Mouse (Mus musculus) hindbrain, embryonic 15.5 days (tissue): Measurements from ENCODE around the gene Fam135a. TPM values are rescaled to one million over a fixed set of nuclear protein-coding genes. Genes with fewer than 3 reads are reported as not detected.

Source experiments
- ATAC-seq: fragments of 200-750 bp; cut with Nextera tagmentation; 2 replicates; pipeline ENCODE4 v1.8.0; 2017; ENCODE audit warnings: low read depth, moderate number of reproducible peaks, moderate TSS enrichment; ENCODE audit not compliant: low FRiP score
- H3K27ac ChIP-seq: fragments of 300-500 bp; sonication (generic); replicated peaks from 2 replicates; pipeline ENCODE4 v1.5.1; 2015; ENCODE audit warnings: mild to moderate bottlenecking, inconsistent platforms
- H3K27me3 ChIP-seq: fragments of 300-500 bp; sonication (generic); 2 replicates; pipeline ENCODE4 v1.6.1; 2015; ENCODE audit warnings: control low read depth, inconsistent platforms
- H3K36me3 ChIP-seq: fragments of 300-500 bp; sonication (generic); 2 replicates; pipeline ENCODE4 v1.6.1; 2015; ENCODE audit warnings: control low read depth, inconsistent platforms
- H3K4me1 ChIP-seq: fragments of 300-500 bp; sonication (generic); replicated peaks from 2 replicates; pipeline ENCODE4 v1.6.1; 2015; ENCODE audit warnings: control low read depth, inconsistent platforms
- H3K4me2 ChIP-seq: fragments of 300-500 bp; sonication (generic); 2 replicates; pipeline ENCODE4 v1.6.1; 2015; ENCODE audit warnings: moderate library complexity, mild to moderate bottlenecking, inconsistent platforms
- H3K4me3 ChIP-seq: fragments of 300-500 bp; sonication (generic); 2 replicates; pipeline ENCODE4 v1.5.1; 2015; ENCODE audit warnings: mild to moderate bottlenecking, inconsistent platforms
- H3K9ac ChIP-seq: fragments of 300-500 bp; sonication (generic); 2 replicates; pipeline ENCODE4 v1.6.1; 2015; ENCODE audit warnings: inconsistent platforms
- H3K9me3 ChIP-seq: fragments of 300-500 bp; sonication (generic); 2 replicates; pipeline ENCODE4 v1.6.1; 2016; ENCODE audit warnings: control low read depth, inconsistent platforms
- WGBS: fragments of 180-500 bp; shearing (Covaris S2); methylation state at CpG from one replicate; pipeline ENCODE4 v1.1.7; 2015; 5-methylcytosine and 5-hydroxymethylcytosine counted together
- polyA plus RNA-seq: library from polyadenylated mRNA; unstranded; fragments of >200 nt; fragmentation: Nextera tagmentation; extraction: Ambion mirVana; gene quantifications from 2 replicates; pipeline ENCODE4 v1.2.1, GENCODE M21; 2015

Gene Fam135a
- polyA plus RNA-seq, 1 experiment from 2014 or later = 23.0 TPM

- no peaks in the 10 kb centered on the region for H3K27me3 ChIP-seq
- 87% methylated on average over 14 of the region's 14 CpGs for WGBS
Measured at GRCm38 (mm10) chr1:24055706-24056105, 44.4 kb downstream of the Fam135a start.

GRCm38 (mm10) chr1:24046730-24047510, 53.2 kb downstream of the Fam135a start:
- Histone ChIP-seq H3K27me3 (no peaks in the 10 kb centered on the region), H3K27ac (no peak overlapping the region), H3K4me2 (no peak overlapping the region), H3K9ac (no peak overlapping the region), H3K36me3 (peaks cover 10% of the 10 kb centered on the region; the same call in 1 of the 2 replicates), H3K4me1 (no peaks in the 10 kb centered on the region), H3K4me3 (no peak overlapping the region), H3K9me3 (no peaks in the 10 kb centered on the region)
- WGBS = 77% methylated on average over 6 of the region's 6 CpGs
- ATAC-seq = no peak

More at GRCm38 (mm10) chr1:24055706-24056105, 44.4 kb downstream of the Fam135a start:
- H3K4me1 ChIP-seq = no peaks in the 10 kb centered on the region
- no peaks in the 10 kb centered on the region for H3K9me3 ChIP-seq
- no peak overlapping the region for H3K4me3 ChIP-seq
- no peak overlapping the region for H3K4me2 ChIP-seq
- no peak overlapping the region for H3K27ac ChIP-seq
- H3K9ac ChIP-seq = no peak overlapping the region
- ATAC-seq = no peak
- peaks cover 18% of the 10 kb centered on the region for H3K36me3 ChIP-seq

- H3K36me3 ChIP-seq = peaks cover 4% of the 10 kb centered on the region; the same call in 1 of the 2 replicates
- H3K9me3 ChIP-seq = no peaks in the 10 kb centered on the region
- no peaks in the 10 kb centered on the region for H3K27me3 ChIP-seq
- ATAC-seq = no peak
- no peaks in the 10 kb centered on the region for H3K4me1 ChIP-seq
- H3K27ac ChIP-seq = no peak overlapping the region
- 69% methylated on average over 5 of the region's 5 CpGs for WGBS
- no peak overlapping the region for H3K4me2 ChIP-seq
- H3K9ac ChIP-seq = no peak overlapping the region
- no peak overlapping the region for H3K4me3 ChIP-seq
Measured at GRCm38 (mm10) chr1:24045627-24046026, 54.5 kb downstream of the Fam135a start.

- 29% methylated on average over 5 of the region's 5 CpGs for WGBS
- no peaks in the 10 kb centered on the region for H3K4me1 ChIP-seq
- no peak for ATAC-seq
- H3K36me3 ChIP-seq = peaks cover 7% of the 10 kb centered on the region
- H3K4me3 ChIP-seq = no peak overlapping the region
- no peaks in the 10 kb centered on the region for H3K9me3 ChIP-seq
- H3K9ac ChIP-seq = no peak overlapping the region
- H3K4me2 ChIP-seq = no peak overlapping the region
- no peak overlapping the region for H3K27ac ChIP-seq
- no peaks in the 10 kb centered on the region for H3K27me3 ChIP-seq
Measured at GRCm38 (mm10) chr1:24043007-24043406, 57.1 kb downstream of the Fam135a start.

GRCm38 (mm10) chr1:24033759-24034423, 66.2 kb downstream of the Fam135a start:
- WGBS = 86% methylated on average over 2 of the region's 2 CpGs
- Histone ChIP-seq H3K4me3 (no peak overlapping the region), H3K36me3 (peaks cover 25% of the 10 kb centered on the region), H3K4me1 (no peaks in the 10 kb centered on the region), H3K9ac (no peak overlapping the region), H3K4me2 (no peak overlapping the region), H3K27me3 (no peaks in the 10 kb centered on the region), H3K9me3 (no peaks in the 10 kb centered on the region), H3K27ac (no peak overlapping the region)
- ATAC-seq = peak; percentile 51; the same call in 1 of the 2 replicates

GRCm38 (mm10) chr1:24010821-24011220, 89.3 kb downstream of the Fam135a start:
- Histone ChIP-seq H3K9ac (no peak overlapping the region), H3K4me1 (no peaks in the 10 kb centered on the region), H3K36me3 (peaks cover 9% of the 10 kb centered on the region), H3K4me3 (no peak overlapping the region), H3K27me3 (no peaks in the 10 kb centered on the region), H3K9me3 (no peaks in the 10 kb centered on the region), H3K4me2 (no peak overlapping the region), H3K27ac (no peak overlapping the region)
- WGBS = 85% methylated on average over 6 of the region's 6 CpGs
- no peak for ATAC-seq

GRCm38 (mm10) chr1:24010016-24010415, 90.1 kb downstream of the Fam135a start:
- H3K36me3 ChIP-seq = peaks cover 9% of the 10 kb centered on the region
- no peak overlapping the region for H3K4me2 ChIP-seq
- no peak for ATAC-seq
- no peaks in the 10 kb centered on the region for H3K4me1 ChIP-seq
- no peak overlapping the region for H3K27ac ChIP-seq
- H3K27me3 ChIP-seq = no peaks in the 10 kb centered on the region
- WGBS = 90% methylated on average over 6 of the region's 6 CpGs
- no peak overlapping the region for H3K9ac ChIP-seq
- no peaks in the 10 kb centered on the region for H3K9me3 ChIP-seq
- no peak overlapping the region for H3K4me3 ChIP-seq

GRCm38 (mm10) chr1:24007621-24008020, 92.5 kb downstream of the Fam135a start:
- 0 out of 2 replicates have a peak, but pooled peaks cover 2% of the 10 kb centered on the region for H3K36me3 ChIP-seq
- no peak overlapping the region for H3K4me2 ChIP-seq
- H3K9ac ChIP-seq = no peak overlapping the region
- H3K27me3 ChIP-seq = no peaks in the 10 kb centered on the region
- no peak overlapping the region for H3K27ac ChIP-seq
- peaks cover 10% of the 10 kb centered on the region for H3K4me1 ChIP-seq
- 92% methylated on average over 8 of the region's 8 CpGs for WGBS
- no peaks in the 10 kb centered on the region for H3K9me3 ChIP-seq
- no peak overlapping the region for H3K4me3 ChIP-seq
- no peak for ATAC-seq

GRCm38 (mm10) chr1:24005070-24005804, 94.9 kb downstream of the Fam135a start, which contains the start of gene Sdhaf4:
TSS of gene Sdhaf4 (minus strand) at chr1:24005656.
- Histone ChIP-seq H3K9me3 (no peaks in the 10 kb centered on the region), H3K27ac (peak within 1 kb of the TSS; percentile 87), H3K36me3 (peaks cover 8% of the 10 kb centered on the region; the same call in 1 of the 2 replicates), H3K4me3 (peak within 1 kb of the TSS; percentile 48), H3K27me3 (no peaks in the 10 kb centered on the region), H3K4me2 (peak within 1 kb of the TSS; percentile 65), H3K9ac (peak within 1 kb of the TSS; percentile 56), H3K4me1 (peaks cover 10% of the 10 kb centered on the region)
- peak; percentile 97 for ATAC-seq
- 1% methylated on average over 47 of the region's 47 CpGs for WGBS

GRCm38 (mm10) chr1:23999318-23999717, 100.8 kb downstream of the Fam135a start:
- WGBS = 92% methylated on average over 5 of the region's 5 CpGs
- no peak overlapping the region for H3K9ac ChIP-seq
- H3K27me3 ChIP-seq = no peaks in the 10 kb centered on the region
- H3K4me1 ChIP-seq = peaks cover 4% of the 10 kb centered on the region
- no peak overlapping the region for H3K4me3 ChIP-seq
- no peaks in the 10 kb centered on the region for H3K9me3 ChIP-seq
- H3K27ac ChIP-seq = no peak overlapping the region
- ATAC-seq = no peak
- peaks cover 15% of the 10 kb centered on the region; the same call in 1 of the 2 replicates for H3K36me3 ChIP-seq
- H3K4me2 ChIP-seq = no peak overlapping the region

- no peak overlapping the region for H3K27ac ChIP-seq
- no peak overlapping the region for H3K9ac ChIP-seq
- H3K27me3 ChIP-seq = no peaks in the 10 kb centered on the region
- H3K36me3 ChIP-seq = peaks cover 15% of the 10 kb centered on the region; the same call in 1 of the 2 replicates
- H3K4me2 ChIP-seq = no peak overlapping the region
- ATAC-seq = no peak
- no peaks in the 10 kb centered on the region for H3K4me1 ChIP-seq
- H3K9me3 ChIP-seq = no peaks in the 10 kb centered on the region
- H3K4me3 ChIP-seq = no peak overlapping the region
- WGBS = 96% methylated on average over 7 of the region's 7 CpGs
Measured at GRCm38 (mm10) chr1:23998866-23999265, 101.3 kb downstream of the Fam135a start.
